In genomic region chr7:46096136-46096535, GRCm38 (mm10) we compare ENCODE assay signal across 8 mouse cellular contexts. TPM values are rescaled to one million over a fixed set of nuclear protein-coding genes. Genes with fewer than 3 reads are reported as not detected.
DNase-seq lines count a peak whose midpoint lies in the region.
"Had no signal": no experiment of that assay in that cellular context is flagged by ENCODE, and none has a peak within 500 bp of the region (broad histone marks: within the 10 kb centered on the region; RNA-seq: fewer than 3 reads in every experiment).

No protein-coding gene starts in this region.

- peak; percentile 58 for DNase-seq in MEL-GATA-1-ER (ENCODE audit: extremely low read depth, low read depth)
- DNase-seq in adrenal gland, postnatal 4 days (ENCODE audit: low spot score in 2 of 2), result peak; percentile 21 to 39
- DNase-seq in embryonic facial prominence, embryonic 10.5 days (ENCODE audit: low spot score), result peak; percentile 71
- DNase-seq in heart, embryonic 10.5 days (ENCODE audit: low spot score), result peak; percentile 85
- peak; percentile 82 for DNase-seq in kidney, postnatal 10 days
- DNase-seq in lung, postnatal 10 days, result peak; percentile 75
- DNase-seq in retina, postnatal 1 day, result peak; percentile 88

- 4% methylated on average over 4 of the region's 4 CpGs for WGBS in embryonic facial prominence, embryonic 10.5 days
- WGBS in heart, embryonic 10.5 days, result 2% methylated on average over 4 of the region's 4 CpGs

- H3K36me3 ChIP-seq in embryonic facial prominence, embryonic 10.5 days (replicated peaks), result no peaks in the 10 kb centered on the region
- H3K36me3 ChIP-seq in heart, embryonic 10.5 days, result 0 out of 2 replicates have a peak, but pooled peaks cover 4% of the 10 kb centered on the region
- H3K36me3 ChIP-seq: limb, embryonic 15.5 days had no signal

- H3K27me3 ChIP-seq in embryonic facial prominence, embryonic 10.5 days (replicated peaks; ENCODE audit: low read depth, poor library complexity, severe bottlenecking), result peaks cover 73% of the 10 kb centered on the region
- H3K27me3 ChIP-seq in heart, embryonic 10.5 days (ENCODE audit: insufficient read depth, poor library complexity, severe bottlenecking), result peaks cover 55% of the 10 kb centered on the region

- H3K4me1 ChIP-seq in embryonic facial prominence, embryonic 10.5 days, result peaks cover 15% of the 10 kb centered on the region
- H3K4me1 ChIP-seq in heart, embryonic 10.5 days, result peaks cover 52% of the 10 kb centered on the region

- no peak overlapping the region for H3K4me3 ChIP-seq in embryonic facial prominence, embryonic 10.5 days
- peak overlapping the region; percentile 70; the same call in 1 of the 2 replicates for H3K4me3 ChIP-seq in heart, embryonic 10.5 days
- H3K4me3 ChIP-seq: limb, embryonic 15.5 days had no signal

- H3K9me3 ChIP-seq in embryonic facial prominence, embryonic 10.5 days, result no peaks in the 10 kb centered on the region
- H3K9me3 ChIP-seq in heart, embryonic 10.5 days, result no peaks in the 10 kb centered on the region
- H3K9me3 ChIP-seq: limb, embryonic 15.5 days had no signal

- no peak overlapping the region for H3K27ac ChIP-seq in embryonic facial prominence, embryonic 10.5 days (replicated peaks)
- H3K27ac ChIP-seq in heart, embryonic 10.5 days, result peak overlapping the region; percentile 95; the same call in 1 of the 2 replicates
- H3K27ac ChIP-seq: limb, embryonic 15.5 days had no signal

RNA-seq across cellular contexts. Expression of gene Kcnj11, which starts 4.4 kb away (rescaled TPM):
- 1 to 10 TPM; 2.3 to 2.8 TPM for total RNA-seq in adrenal gland, postnatal 4 days (2021)
- polyA plus RNA-seq in embryonic facial prominence, embryonic 10.5 days (2016; fragmentation: Nextera tagmentation; extraction: Ambion mirVana), result 0.09 and 0.13 TPM in 2 replicates
- 3.2 and 7.2 TPM in 2 replicates for polyA plus RNA-seq in heart, embryonic 10.5 days (2016; fragmentation: Nextera tagmentation; extraction: Ambion mirVana)

Comparison
In these comparisons a context has a peak if more than half of its experiments do, and no peak if none do; other contexts are left out.
1. DNase-seq: peak in every context shown above with its lines; median percentile 88 in retina, postnatal 1 day; 85 in heart, embryonic 10.5 days; 82 in kidney, postnatal 10 days; 75 in lung, postnatal 10 days; 71 in embryonic facial prominence, embryonic 10.5 days; 58 in MEL-GATA-1-ER; 30 in adrenal gland, postnatal 4 days.